Comparison of ENCODE assay signal across 28 mouse cellular contexts in the genomic region with DNA sequence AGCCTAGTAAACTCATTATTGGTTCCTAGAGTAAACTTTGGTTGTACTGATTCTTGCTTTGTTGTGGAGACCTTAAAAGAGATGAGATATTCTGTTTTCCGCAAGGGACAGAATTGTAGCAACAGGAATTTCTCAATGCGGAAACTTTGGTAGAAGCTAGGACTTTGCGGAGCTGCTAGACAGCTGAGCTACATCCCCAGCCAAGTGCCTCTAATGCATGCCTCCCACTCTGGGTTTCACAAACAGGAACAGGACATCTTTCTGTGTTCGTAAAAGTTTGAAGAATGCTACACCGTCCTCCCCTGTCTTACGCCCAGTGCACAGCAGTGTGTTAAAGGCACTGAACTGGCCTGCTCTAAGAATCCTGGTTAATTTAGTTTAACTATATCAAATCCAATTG. TPM values are rescaled to one million over a fixed set of nuclear protein-coding genes. Genes with fewer than 3 reads are reported as not detected.
"Had no signal": no experiment of that assay in that cellular context is flagged by ENCODE, and none has a peak within 500 bp of the region (broad histone marks: within the 10 kb centered on the region; RNA-seq: fewer than 3 reads in every experiment).

No protein-coding gene starts in this region.

- DNase-seq: gastrocnemius, adult 2 months; gastrocnemius, postnatal 10 days; gastrocnemius, postnatal 25 days; heart, adult 18-20 months; heart, postnatal 4 days; kidney, adult 18-20 months; kidney, adult 8-10 months; kidney, postnatal 10 days; kidney, postnatal 36 days; layer of hippocampus, adult 9-11 months; layer of hippocampus, postnatal 36 days; left cerebral cortex, postnatal 4 days had no signal

- H3K9ac ChIP-seq: heart, embryonic 12.5 days; heart, embryonic 15.5 days; hindbrain, embryonic 12.5 days; hindbrain, embryonic 14.5 days; intestine, embryonic 15.5 days; limb, embryonic 13.5 days; limb, embryonic 15.5 days had no signal

- H3K4me3 ChIP-seq: gastrocnemius, adult 2 months; heart, embryonic 10.5 days; heart, embryonic 12.5 days; heart, embryonic 15.5 days; hindbrain, embryonic 10.5 days; hindbrain, embryonic 12.5 days; intestine, embryonic 15.5 days; limb, embryonic 13.5 days; limb, embryonic 15.5 days had no signal

- ATAC-seq: forebrain, embryonic 16.5 days; hindbrain, embryonic 16.5 days; inflammation-experienced regulatory T-cells, adult 6 months; intestine, embryonic 15.5 days; intestine, postnatal 0 days had no signal

- H3K4me1 ChIP-seq: heart, embryonic 10.5 days; heart, embryonic 15.5 days; hindbrain, embryonic 10.5 days; hindbrain, embryonic 12.5 days; intestine, embryonic 15.5 days; limb, embryonic 13.5 days; limb, embryonic 15.5 days had no signal

- H3K27me3 ChIP-seq: heart, embryonic 12.5 days; heart, embryonic 15.5 days; hindbrain, embryonic 12.5 days; intestine, embryonic 15.5 days; limb, embryonic 13.5 days; limb, embryonic 15.5 days had no signal

- H3K4me2 ChIP-seq: heart, embryonic 12.5 days; heart, embryonic 15.5 days; hindbrain, embryonic 12.5 days; hindbrain, embryonic 14.5 days; intestine, embryonic 15.5 days; limb, embryonic 13.5 days; limb, embryonic 15.5 days had no signal

- H3K27ac ChIP-seq: gastrocnemius, adult 2 months; heart, embryonic 10.5 days; heart, embryonic 15.5 days; hindbrain, embryonic 10.5 days; hindbrain, embryonic 12.5 days; hindbrain, embryonic 14.5 days; intestine, embryonic 15.5 days; limb, embryonic 13.5 days; limb, embryonic 15.5 days had no signal

- H3K9me3 ChIP-seq: heart, embryonic 10.5 days; heart, embryonic 12.5 days; heart, embryonic 15.5 days; hindbrain, embryonic 10.5 days; hindbrain, embryonic 12.5 days; intestine, embryonic 15.5 days; limb, embryonic 13.5 days; limb, embryonic 15.5 days had no signal

- H3K36me3 ChIP-seq: heart, embryonic 10.5 days; heart, embryonic 12.5 days; heart, embryonic 15.5 days; hindbrain, embryonic 10.5 days; hindbrain, embryonic 12.5 days; intestine, embryonic 15.5 days; limb, embryonic 13.5 days; limb, embryonic 15.5 days had no signal

RNA-seq across cellular contexts. Expression of a gene that starts 59.2 kb away (rescaled TPM):
- polyA plus RNA-seq: heart, embryonic 15.5 days; heart, postnatal 0 days; intestine, embryonic 15.5 days; kidney, embryonic 14.5 days; large intestine, adult 2 months had no signal
